Mouse (Mus musculus) stomach, postnatal 0 days (tissue): ENCODE data around the gene Mast4. TPM values are rescaled to one million over a fixed set of nuclear protein-coding genes. Genes with fewer than 3 reads are reported as not detected.

Source experiments
- ATAC-seq: fragments of 200-750 bp; cut with Nextera tagmentation; 2 replicates; pipeline ENCODE4 v1.8.0; 2017; ENCODE audit not compliant: low FRiP score, low TSS enrichment
- DNase-seq: peaks from one replicate; pipeline ENCODE4 v3.0.0-alpha.2; 2016; ENCODE audit warnings: low spot score
- H3K27ac ChIP-seq: fragments of 300-500 bp; sonication (generic); replicated peaks from 2 replicates; pipeline ENCODE4 v1.5.1; 2014; ENCODE audit warnings: mild to moderate bottlenecking, control low read depth
- H3K27me3 ChIP-seq: fragments of 300-500 bp; sonication (generic); 2 replicates; pipeline ENCODE4 v1.6.1; 2014; ENCODE audit warnings: low read length; ENCODE audit not compliant: control insufficient read depth, insufficient read depth
- H3K36me3 ChIP-seq: fragments of 300-500 bp; sonication (generic); 2 replicates; pipeline ENCODE4 v1.6.1; 2014; ENCODE audit warnings: low read length, mixed read lengths; ENCODE audit not compliant: control insufficient read depth, insufficient read depth
- H3K4me1 ChIP-seq: fragments of 300-500 bp; sonication (generic); replicated peaks from 2 replicates; pipeline ENCODE4 v1.6.1; 2014; ENCODE audit warnings: antibody characterized with exemption; ENCODE audit not compliant: control insufficient read depth, insufficient read depth
- H3K4me2 ChIP-seq: fragments of 300-500 bp; sonication (generic); replicated peaks from 2 replicates; pipeline ENCODE4 v1.6.1; 2014; ENCODE audit warnings: low read depth, mild to moderate bottlenecking, control low read depth, moderate library complexity
- H3K4me3 ChIP-seq: fragments of 300-500 bp; sonication (generic); 2 replicates; pipeline ENCODE4 v1.5.1; 2014; ENCODE audit warnings: low read depth, low read length, control low read depth
- H3K9ac ChIP-seq: fragments of 300-500 bp; sonication (generic); 2 replicates; pipeline ENCODE4 v1.6.1; 2014; ENCODE audit warnings: mild to moderate bottlenecking, low read length, control low read depth, mixed read lengths
- H3K9me3 ChIP-seq: fragments of 300-500 bp; sonication (generic); 2 replicates; pipeline ENCODE4 v1.6.1; 2016; ENCODE audit warnings: low read length; ENCODE audit not compliant: control insufficient read depth
- CTCF ChIP-seq: IDR thresholded peaks from 2 replicates; pipeline ENCODE4 v1.5.1; 2016; ENCODE audit warnings: antibody characterized with exemption, low read depth, mild to moderate bottlenecking, moderate library complexity
- EP300 ChIP-seq: optimal IDR thresholded peaks from 2 replicates; pipeline ENCODE3; 2016; ENCODE audit warnings: antibody characterized with exemption
- WGBS: fragments of 180-500 bp; shearing (Covaris S2); extraction: QIAGEN DNeasy Blood & Tissue Kit; methylation state at CpG from one replicate; pipeline ENCODE4 v1.1.7; 2014; 5-methylcytosine and 5-hydroxymethylcytosine counted together
- polyA plus RNA-seq: library from polyadenylated mRNA; unstranded; fragments of >200 nt; fragmentation: Nextera tagmentation; extraction: Ambion mirVana; gene quantifications from 2 replicates; pipeline ENCODE4 v1.2.1, GENCODE M21; 2015

Gene Mast4
- polyA plus RNA-seq, 1 experiment from 2014 or later, result 18.2 TPM

GRCm38 (mm10) chr13:103219999-103220398, 114.3 kb downstream of the Mast4 start:
- ATAC-seq (no peak), DNase-seq (no peak)
- no peak for TF ChIP-seq EP300
- no peak for TF ChIP-seq CTCF
- H3K27me3 ChIP-seq, result no peaks in the 10 kb centered on the region
- no peak overlapping the region for H3K4me2 ChIP-seq
- no peak overlapping the region for H3K27ac ChIP-seq
- no peak overlapping the region for H3K9ac ChIP-seq
- no peaks in the 10 kb centered on the region for H3K36me3 ChIP-seq
- H3K4me1 ChIP-seq, result no peaks in the 10 kb centered on the region
- H3K9me3 ChIP-seq, result no peaks in the 10 kb centered on the region
- H3K4me3 ChIP-seq, result no peak overlapping the region
- WGBS, result 31% methylated on average over 2 of the region's 2 CpGs

- Histone ChIP-seq H3K9me3 (no peaks in the 10 kb centered on the region), H3K36me3 (no peaks in the 10 kb centered on the region), H3K4me1 (no peaks in the 10 kb centered on the region), H3K27me3 (no peaks in the 10 kb centered on the region), H3K4me3 (no peak overlapping the region), H3K9ac (no peak overlapping the region), H3K4me2 (no peak overlapping the region), H3K27ac (no peak overlapping the region)
- TF ChIP-seq CTCF (no peak), EP300 (no peak)
- 71% methylated on average over 3 of the region's 3 CpGs for WGBS
- DNase-seq, result no peak
- no peak for ATAC-seq
Measured at GRCm38 (mm10) chr13:103217486-103217885, 116.8 kb downstream of the Mast4 start.

GRCm38 (mm10) chr13:103214506-103214905, 119.8 kb downstream of the Mast4 start:
- no peaks in the 10 kb centered on the region for H3K36me3 ChIP-seq
- no peaks in the 10 kb centered on the region for H3K27me3 ChIP-seq
- H3K4me1 ChIP-seq, result 0 out of 2 replicates have a peak, but pooled peaks cover 3% of the 10 kb centered on the region
- H3K9ac ChIP-seq, result no peak overlapping the region
- DNase-seq, result no peak
- no peak overlapping the region for H3K4me2 ChIP-seq
- no peaks in the 10 kb centered on the region for H3K9me3 ChIP-seq
- TF ChIP-seq EP300, result no peak
- TF ChIP-seq CTCF, result no peak
- no peak overlapping the region for H3K27ac ChIP-seq
- WGBS, result 90% methylated on average over 2 of the region's 3 CpGs
- ATAC-seq, result no peak
- H3K4me3 ChIP-seq, result no peak overlapping the region

- WGBS, result 34% methylated on average over 6 of the region's 6 CpGs
Measured at GRCm38 (mm10) chr13:103211953-103212352, 122.3 kb downstream of the Mast4 start.

DNA sequence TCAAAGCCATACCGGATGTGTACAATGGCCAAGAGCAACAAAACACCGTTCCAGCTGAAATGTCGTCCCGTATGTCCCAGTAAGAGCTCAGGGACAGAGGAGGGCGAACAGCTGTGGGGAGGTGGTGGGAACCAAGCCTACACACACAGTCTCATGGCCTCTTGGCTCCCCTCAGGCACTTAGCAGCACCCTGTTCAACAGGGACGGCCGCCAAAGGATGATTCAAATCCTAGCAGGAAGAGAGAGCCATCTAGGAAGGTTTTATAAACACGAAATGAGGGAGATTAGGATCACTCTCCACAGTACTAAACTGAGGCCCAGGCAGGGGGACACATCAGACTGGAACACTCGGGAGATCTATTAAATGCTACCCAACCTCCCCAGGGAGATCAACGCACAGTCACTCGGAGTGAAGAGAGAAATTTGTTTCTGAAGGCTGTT, 122.8 kb downstream of the Mast4 start:
- no peaks in the 10 kb centered on the region for H3K9me3 ChIP-seq
- H3K4me1 ChIP-seq, result 0 out of 2 replicates have a peak, but pooled peaks cover 3% of the 10 kb centered on the region
- no peaks in the 10 kb centered on the region for H3K27me3 ChIP-seq
- peak; percentile 60; the same call in 1 of the 2 replicates for ATAC-seq
- peak overlapping the region; percentile 31 for H3K27ac ChIP-seq
- H3K36me3 ChIP-seq, result no peaks in the 10 kb centered on the region
- no peak overlapping the region for H3K4me2 ChIP-seq
- peak; percentile 16 for DNase-seq
- no peak overlapping the region for H3K4me3 ChIP-seq
- WGBS, result 36% methylated on average over 11 of the region's 11 CpGs
- H3K9ac ChIP-seq, result no peak overlapping the region
- TF ChIP-seq CTCF (no peak), EP300 (no peak)

More at GRCm38 (mm10) chr13:103211953-103212352, 122.3 kb downstream of the Mast4 start:
- Histone ChIP-seq H3K4me1 (0 out of 2 replicates have a peak, but pooled peaks cover 3% of the 10 kb centered on the region), H3K4me3 (no peak overlapping the region), H3K36me3 (no peaks in the 10 kb centered on the region), H3K9ac (no peak overlapping the region), H3K4me2 (no peak overlapping the region), H3K27me3 (no peaks in the 10 kb centered on the region), H3K27ac (peak overlapping the region; percentile 31; the same call in 1 of the 2 replicates), H3K9me3 (no peaks in the 10 kb centered on the region)
- 0 out of 2 replicates have a peak, but pooled peaks have one; percentile 10 for ATAC-seq
- no peak for DNase-seq
- no peak for TF ChIP-seq EP300
- TF ChIP-seq CTCF, result no peak

DNA sequence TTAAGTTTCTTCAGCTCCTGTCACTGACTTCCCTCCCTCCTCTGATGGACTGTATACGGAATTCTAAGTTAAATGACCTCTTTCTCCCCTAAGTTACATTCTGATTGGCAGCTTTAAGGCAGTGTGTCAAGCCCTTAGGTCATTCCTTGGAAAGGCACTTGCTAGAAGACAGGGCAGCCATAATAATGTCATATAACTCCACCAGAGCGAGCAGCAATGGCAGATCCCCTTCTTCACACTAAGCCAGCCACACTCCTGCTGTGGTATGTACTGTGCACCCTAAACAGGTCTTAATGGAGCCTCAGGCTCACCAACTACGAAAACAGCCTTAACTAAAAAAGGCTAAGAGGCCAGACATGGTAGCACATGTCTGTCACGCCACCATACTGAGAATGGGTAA, 123.6 kb downstream of the Mast4 start:
- H3K4me2 ChIP-seq, result no peak overlapping the region
- H3K9me3 ChIP-seq, result no peaks in the 10 kb centered on the region
- no peak for TF ChIP-seq CTCF
- no peak for TF ChIP-seq EP300
- no peak for ATAC-seq
- no peaks in the 10 kb centered on the region for H3K36me3 ChIP-seq
- H3K9ac ChIP-seq, result no peak overlapping the region
- H3K27ac ChIP-seq, result no peak overlapping the region
- no peak for DNase-seq
- H3K4me1 ChIP-seq, result 0 out of 2 replicates have a peak, but pooled peaks cover 3% of the 10 kb centered on the region
- no peak overlapping the region for H3K4me3 ChIP-seq
- H3K27me3 ChIP-seq, result no peaks in the 10 kb centered on the region
- 86% methylated on average over 4 of the region's 4 CpGs for WGBS
